Mouse (Mus musculus): Measurements from ENCODE around the gene Gm21748.
"Not testable (repeated sequence)": the region's sequence is repeated elsewhere in the genome, so short reads cannot be mapped to it uniquely, and the experiment has no call there.

Gene Gm21748

GRCm38 (mm10) chrY:90839077-90839476, at the start of gene Gm21748:
Gene Gm21748 (minus strand): TSS chrY:90839177.
- not testable (repeated sequence) for DNase-seq (ENCODE audit: low read depth, low spot score)

Data from forelimb bud, embryonic 11.5 days (tissue).